Mouse (Mus musculus): Measurements from ENCODE around the gene Vmn2r105. TPM values are rescaled to one million over a fixed set of nuclear protein-coding genes. Genes with fewer than 3 reads are reported as not detected.

Gene Vmn2r105
- polyA plus RNA-seq (2012; rRNA removed) = not detected in 2 replicates

GRCm38 (mm10) chr17:20234952-20235351, at the start of gene Vmn2r105:
Gene Vmn2r105 (minus strand): TSS chr17:20235052.
- no peak for DNase-seq (ENCODE audit: low read depth)

GRCm38 (mm10) chr17:20255522-20255921, 20.7 kb upstream of the Vmn2r105 start:
- no peak for DNase-seq (ENCODE audit: low read depth)

GRCm38 (mm10) chr17:20182997-20183396, 51.9 kb downstream of the Vmn2r105 start, which contains the start of gene Fpr-rs6:
Gene Fpr-rs6 (minus strand): TSS chr17:20183097.
- DNase-seq (ENCODE audit: low read depth) = no peak

Other genes with a start within 250 kb of the Vmn2r105 start
- gene Vmn2r104, start 186.7 kb downstream of the Vmn2r105 start, polyA plus RNA-seq (2012; rRNA removed) = not detected in 2 replicates
- gene Fpr-rs7, start 120.8 kb downstream of the Vmn2r105 start, polyA plus RNA-seq (2012; rRNA removed) = not detected in 2 replicates
- not detected in 2 replicates for gene Fpr-rs6, start 52.0 kb downstream of the Vmn2r105 start, polyA plus RNA-seq (2012; rRNA removed)
- not detected in 2 replicates for gene Vmn2r106, start 50.5 kb upstream of the Vmn2r105 start, polyA plus RNA-seq (2012; rRNA removed)
- gene Vmn2r107, start 110.2 kb upstream of the Vmn2r105 start, polyA plus RNA-seq (2012; rRNA removed) = not detected in 2 replicates
- not detected in 2 replicates for gene Vmn1r224, start 179.1 kb upstream of the Vmn2r105 start, polyA plus RNA-seq (2012; rRNA removed)
- not detected in 2 replicates for gene Vmn2r108, start 246.3 kb upstream of the Vmn2r105 start, polyA plus RNA-seq (2012; rRNA removed)